Mouse (Mus musculus): ENCODE data around the gene Krtap10-10.

Gene Krtap10-10

DNA sequence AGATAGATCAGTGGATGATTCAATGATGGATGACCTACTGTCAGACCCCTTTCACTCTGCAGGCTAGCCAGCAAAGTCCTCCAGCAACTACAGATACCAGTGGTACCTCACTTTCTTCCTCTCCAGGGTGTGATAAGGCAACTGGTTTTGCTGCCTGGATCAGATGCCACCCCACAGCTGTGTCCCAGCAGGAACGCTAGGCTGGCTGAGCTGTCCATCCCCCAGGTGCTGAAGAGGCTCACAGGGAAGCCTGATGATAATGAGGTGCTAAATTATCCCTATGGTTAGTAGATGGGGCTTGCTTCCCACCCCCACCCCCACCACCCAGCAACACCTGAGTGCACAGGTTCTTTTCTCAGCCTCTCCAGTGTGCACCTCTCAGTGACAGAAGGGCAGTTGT is 31.8 kb downstream of the Krtap10-10 start:
- no peak for DNase-seq (ENCODE audit: low spot score in 2 of 2)

DNA sequence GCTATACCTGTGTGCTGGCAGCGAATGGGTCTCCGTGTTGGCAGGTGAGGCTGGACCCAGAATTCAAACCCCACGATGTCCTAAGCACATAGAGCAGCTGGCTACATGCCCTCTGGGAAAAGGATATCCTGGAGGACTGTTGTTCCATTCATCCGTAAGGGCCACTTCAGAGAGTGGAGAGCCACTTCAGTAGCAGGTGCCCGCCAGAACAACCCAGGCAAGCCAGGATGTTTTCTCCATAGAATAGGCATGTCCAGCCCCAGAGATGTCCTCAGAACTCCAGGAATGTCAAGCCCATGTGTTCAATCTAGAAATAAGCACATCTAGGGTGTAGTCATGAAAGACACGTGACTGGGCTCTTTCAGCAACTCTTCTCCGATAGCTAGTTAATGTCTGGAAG is 33.9 kb downstream of the Krtap10-10 start:
- DNase-seq (ENCODE audit: low spot score in 2 of 2) = no peak

DNA sequence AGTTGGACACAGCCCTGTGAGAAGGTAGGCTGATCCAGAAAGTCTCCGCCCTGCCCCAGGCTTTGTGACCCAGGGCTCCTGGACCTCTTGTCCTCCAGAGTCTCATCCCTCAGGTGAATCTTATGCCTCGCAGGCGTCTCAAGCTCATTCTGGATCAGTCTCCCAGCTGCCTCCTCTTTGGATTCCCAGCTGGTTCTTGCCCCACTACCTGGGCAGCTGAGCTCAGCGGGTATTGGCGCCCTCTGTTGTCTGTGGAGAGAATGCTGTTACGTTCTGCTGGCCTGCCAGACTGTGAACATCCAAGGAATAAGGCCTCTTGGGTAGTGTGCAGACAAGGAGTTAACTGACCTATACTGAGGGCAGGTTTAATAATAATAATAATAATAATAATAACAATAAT is 43.2 kb downstream of the Krtap10-10 start:
- DNase-seq (ENCODE audit: low spot score in 2 of 2) = peak; percentile 61 to 64

DNA sequence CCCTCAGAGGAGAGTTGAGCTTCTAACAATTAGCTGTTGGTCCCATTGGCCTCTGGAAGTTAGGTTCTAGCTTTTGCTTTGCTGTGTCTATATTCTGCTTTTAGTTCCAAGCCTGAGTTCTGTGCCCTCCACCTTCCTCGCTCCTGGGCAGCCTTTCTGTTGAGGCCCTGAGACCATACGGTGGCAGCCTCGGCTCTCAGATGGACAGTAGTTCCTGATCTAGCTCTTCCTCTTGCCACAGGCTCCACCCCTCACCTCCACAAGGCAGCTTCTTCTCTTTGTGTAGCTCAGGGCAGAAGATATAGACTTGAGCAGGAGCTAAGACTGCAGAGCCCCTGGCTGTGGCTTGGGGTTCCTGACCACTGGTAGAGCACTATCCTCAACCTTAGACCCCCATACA is 44.6 kb downstream of the Krtap10-10 start:
- DNase-seq (ENCODE audit: low spot score in 2 of 2) = no peak

DNA sequence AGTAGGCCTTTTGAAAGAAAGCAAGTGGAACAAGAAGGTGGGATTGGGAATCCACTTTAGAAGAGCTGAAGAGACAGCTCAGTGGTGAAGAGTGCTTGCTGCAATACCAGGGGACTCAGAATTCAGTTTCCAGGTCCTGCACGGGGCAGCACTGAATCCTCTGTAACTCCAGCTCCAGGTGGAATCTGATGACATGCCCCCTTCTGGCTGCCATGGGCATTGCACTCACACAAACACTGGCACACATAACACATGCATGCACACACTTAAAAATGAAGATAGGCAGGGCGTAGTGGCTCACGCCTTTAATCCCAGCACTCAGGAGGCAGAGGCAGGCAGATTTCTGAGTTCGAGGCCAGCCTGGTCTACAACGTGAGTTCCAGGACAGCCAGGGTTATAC is 46.8 kb downstream of the Krtap10-10 start:
- DNase-seq (ENCODE audit: low spot score in 2 of 2) = no peak

DNA sequence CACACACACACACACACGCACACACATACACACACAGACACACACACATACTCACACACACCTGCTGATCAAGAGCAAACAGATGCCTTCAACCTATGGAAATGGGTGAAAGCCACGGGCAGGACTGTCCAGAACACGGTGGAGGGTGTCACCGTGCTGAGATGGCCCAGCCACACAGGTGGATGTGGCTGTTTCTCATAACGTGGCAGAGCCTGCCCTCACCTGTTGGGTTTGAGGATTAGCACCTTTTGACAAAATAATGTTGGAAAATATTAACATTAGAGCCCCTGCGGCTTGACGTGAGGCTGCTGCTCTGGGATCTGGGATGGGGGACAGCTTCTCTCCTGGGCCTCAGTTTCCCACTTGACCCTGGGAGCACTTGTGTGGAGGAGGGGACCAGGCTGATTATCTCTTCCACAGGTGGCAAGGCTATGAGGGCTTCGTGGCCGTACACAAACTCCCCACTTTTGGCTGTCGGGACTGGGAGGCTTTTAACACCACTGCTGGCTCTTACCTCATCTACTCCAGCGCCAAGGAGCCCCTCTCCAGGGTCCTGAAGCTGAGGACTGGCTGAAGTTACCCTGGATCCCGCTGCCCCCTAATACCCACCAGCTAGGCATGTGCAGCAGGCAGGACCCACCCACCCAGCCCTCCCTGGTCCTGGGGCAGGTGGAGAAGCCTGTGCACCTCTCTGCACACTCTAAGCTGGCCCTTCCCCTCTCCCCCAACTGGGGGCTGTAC is 50.4 kb downstream of the Krtap10-10 start:
- DNase-seq (ENCODE audit: low spot score in 2 of 2) = no peak

Measured in right cerebral cortex, adult 2 months (tissue).